Mouse (Mus musculus) stomach, embryonic 14.5 days (tissue): Measurements from ENCODE around the gene Rap1gap2. TPM values are rescaled to one million over a fixed set of nuclear protein-coding genes. Genes with fewer than 3 reads are reported as not detected.
A peak's percentile ranks its signal among the peaks of the same experiment; 100 is the strongest.

ENCODE experiments used
- ATAC-seq: fragments of 200-750 bp; cut with Nextera tagmentation; 2 replicates; pipeline ENCODE4 v1.8.0; 2017; ENCODE audit warnings: low read depth, moderate TSS enrichment; ENCODE audit not compliant: insufficient number of reproducible peaks, insufficient read depth, low FRiP score
- H3K27ac ChIP-seq: fragments of 300-500 bp; sonication (generic); 2 replicates; pipeline ENCODE4 v1.5.1; 2014; ENCODE audit warnings: mild to moderate bottlenecking, low read length, moderate library complexity, mixed read lengths
- H3K27me3 ChIP-seq: fragments of 300-500 bp; sonication (generic); 2 replicates; pipeline ENCODE4 v1.6.1; 2014; ENCODE audit warnings: low read length, control low read depth, mixed read lengths; ENCODE audit not compliant: control insufficient read depth, insufficient read depth
- H3K36me3 ChIP-seq: fragments of 300-500 bp; sonication (generic); 2 replicates; pipeline ENCODE4 v1.6.1; 2014; ENCODE audit warnings: mild to moderate bottlenecking, control low read depth, low read length, moderate library complexity, mixed read lengths; ENCODE audit not compliant: control insufficient read depth, insufficient read depth
- H3K4me1 ChIP-seq: fragments of 300-500 bp; sonication (generic); 2 replicates; pipeline ENCODE4 v1.6.1; 2014; ENCODE audit warnings: low read length, control low read depth, mixed read lengths; ENCODE audit not compliant: control insufficient read depth, insufficient read depth
- H3K4me2 ChIP-seq: fragments of 300-500 bp; sonication (generic); replicated peaks from 2 replicates; pipeline ENCODE4 v1.6.1; 2014; ENCODE audit warnings: low read depth, low read length, control low read depth
- H3K4me3 ChIP-seq: fragments of 300-500 bp; sonication (generic); 2 replicates; pipeline ENCODE4 v1.5.1; 2014; ENCODE audit warnings: low read depth, low read length, control low read depth
- H3K9ac ChIP-seq: fragments of 300-500 bp; sonication (generic); replicated peaks from 2 replicates; pipeline ENCODE4 v1.6.1; 2014; ENCODE audit warnings: low read depth, mild to moderate bottlenecking, control low read depth, low read length, moderate library complexity, mixed read lengths
- H3K9me3 ChIP-seq: fragments of 300-500 bp; sonication (generic); 2 replicates; pipeline ENCODE4 v1.6.1; 2016; ENCODE audit warnings: low read depth, low read length, control low read depth; ENCODE audit not compliant: control insufficient read depth
- WGBS: fragments of 180-500 bp; shearing (Covaris S2); extraction: QIAGEN DNeasy Blood & Tissue Kit; methylation state at CpG from one replicate; pipeline ENCODE4 v1.1.7; 2014; 5-methylcytosine and 5-hydroxymethylcytosine counted together
- polyA plus RNA-seq: library from polyadenylated mRNA; unstranded; fragments of >200 nt; fragmentation: Nextera tagmentation; extraction: Ambion mirVana; gene quantifications from 2 replicates; pipeline ENCODE4 v1.2.1, GENCODE M21; 2014

Rap1gap2 gene
- polyA plus RNA-seq, 1 experiment from 2014 or later, result 5.6 TPM

- Histone ChIP-seq H3K27ac (no peak overlapping the region), H3K9me3 (no peaks in the 10 kb centered on the region), H3K9ac (no peak overlapping the region), H3K4me2 (no peak overlapping the region), H3K4me3 (no peak overlapping the region), H3K36me3 (no peaks in the 10 kb centered on the region), H3K4me1 (no peaks in the 10 kb centered on the region), H3K27me3 (no peaks in the 10 kb centered on the region)
- 45% methylated on average over 2 of the region's 2 CpGs for WGBS
- ATAC-seq, result no peak
Measured at GRCm38 (mm10) chr11:74402126-74402525, 208.6 kb downstream of the Rap1gap2 start.

- Histone ChIP-seq H3K36me3 (no peaks in the 10 kb centered on the region), H3K9me3 (no peaks in the 10 kb centered on the region), H3K4me1 (no peaks in the 10 kb centered on the region), H3K27me3 (no peaks in the 10 kb centered on the region), H3K4me2 (no peak overlapping the region), H3K4me3 (no peak overlapping the region), H3K9ac (no peak overlapping the region), H3K27ac (no peak overlapping the region)
- WGBS, result 77% methylated on average over 18 of the region's 18 CpGs
- no peak for ATAC-seq
Measured at GRCm38 (mm10) chr11:74395583-74395982, 215.1 kb downstream of the Rap1gap2 start.

- WGBS, result 83% methylated on average over 5 of the region's 5 CpGs
- Histone ChIP-seq H3K4me2 (no peak overlapping the region), H3K27ac (no peak overlapping the region), H3K27me3 (no peaks in the 10 kb centered on the region), H3K36me3 (no peaks in the 10 kb centered on the region), H3K4me1 (no peaks in the 10 kb centered on the region), H3K4me3 (no peak overlapping the region), H3K9me3 (no peaks in the 10 kb centered on the region), H3K9ac (no peak overlapping the region)
- 0 out of 2 replicates have a peak, but pooled peaks have one; percentile 48 for ATAC-seq
Measured at GRCm38 (mm10) chr11:74393489-74393888, 217.2 kb downstream of the Rap1gap2 start.

GRCm38 (mm10) chr11:74392903-74393302 is 217.8 kb downstream of the Rap1gap2 start:
- ATAC-seq, result no peak
- WGBS, result 78% methylated on average over 6 of the region's 6 CpGs
- H3K4me3 ChIP-seq, result no peak overlapping the region
- no peaks in the 10 kb centered on the region for H3K4me1 ChIP-seq
- H3K4me2 ChIP-seq, result no peak overlapping the region
- no peaks in the 10 kb centered on the region for H3K36me3 ChIP-seq
- no peaks in the 10 kb centered on the region for H3K27me3 ChIP-seq
- H3K27ac ChIP-seq, result no peak overlapping the region
- H3K9me3 ChIP-seq, result no peaks in the 10 kb centered on the region
- no peak overlapping the region for H3K9ac ChIP-seq

GRCm38 (mm10) chr11:74391899-74392298 is 218.8 kb downstream of the Rap1gap2 start:
- no peaks in the 10 kb centered on the region for H3K36me3 ChIP-seq
- WGBS, result 77% methylated on average over 11 of the region's 11 CpGs
- no peaks in the 10 kb centered on the region for H3K9me3 ChIP-seq
- no peak overlapping the region for H3K9ac ChIP-seq
- H3K4me3 ChIP-seq, result no peak overlapping the region
- no peaks in the 10 kb centered on the region for H3K27me3 ChIP-seq
- H3K4me1 ChIP-seq, result no peaks in the 10 kb centered on the region
- no peak overlapping the region for H3K4me2 ChIP-seq
- no peak for ATAC-seq
- no peak overlapping the region for H3K27ac ChIP-seq

GRCm38 (mm10) chr11:74387203-74387602 is 223.5 kb downstream of the Rap1gap2 start:
- Histone ChIP-seq H3K9ac (no peak overlapping the region), H3K27me3 (no peaks in the 10 kb centered on the region), H3K4me3 (no peak overlapping the region), H3K4me2 (no peak overlapping the region), H3K4me1 (no peaks in the 10 kb centered on the region), H3K9me3 (no peaks in the 10 kb centered on the region), H3K36me3 (no peaks in the 10 kb centered on the region), H3K27ac (no peak overlapping the region)
- WGBS, result 73% methylated on average over 5 of the region's 5 CpGs
- no peak for ATAC-seq

- no peak overlapping the region for H3K4me2 ChIP-seq
- WGBS, result 36% methylated on average over 9 of the region's 9 CpGs
- no peaks in the 10 kb centered on the region for H3K27me3 ChIP-seq
- no peak for ATAC-seq
- H3K9me3 ChIP-seq, result no peaks in the 10 kb centered on the region
- H3K4me3 ChIP-seq, result no peak overlapping the region
- H3K27ac ChIP-seq, result no peak overlapping the region
- H3K4me1 ChIP-seq, result no peaks in the 10 kb centered on the region
- H3K36me3 ChIP-seq, result no peaks in the 10 kb centered on the region
- no peak overlapping the region for H3K9ac ChIP-seq
Measured at GRCm38 (mm10) chr11:74385674-74386073, 225.0 kb downstream of the Rap1gap2 start.

GRCm38 (mm10) chr11:74379166-74379873 is 231.4 kb downstream of the Rap1gap2 start:
- ATAC-seq, result no peak
- no peaks in the 10 kb centered on the region for H3K4me1 ChIP-seq
- H3K4me2 ChIP-seq, result no peak overlapping the region
- no peak overlapping the region for H3K9ac ChIP-seq
- H3K27ac ChIP-seq, result no peak overlapping the region
- H3K27me3 ChIP-seq, result no peaks in the 10 kb centered on the region
- H3K4me3 ChIP-seq, result no peak overlapping the region
- no peaks in the 10 kb centered on the region for H3K9me3 ChIP-seq
- H3K36me3 ChIP-seq, result no peaks in the 10 kb centered on the region
- WGBS, result 41% methylated on average over 4 of the region's 4 CpGs

- Histone ChIP-seq H3K9me3 (no peaks in the 10 kb centered on the region), H3K9ac (no peak overlapping the region), H3K4me3 (no peak overlapping the region), H3K27me3 (no peaks in the 10 kb centered on the region), H3K27ac (no peak overlapping the region), H3K36me3 (no peaks in the 10 kb centered on the region), H3K4me2 (no peak overlapping the region), H3K4me1 (no peaks in the 10 kb centered on the region)
- ATAC-seq, result no peak
- 71% methylated on average over 3 of the region's 3 CpGs for WGBS
Measured at GRCm38 (mm10) chr11:74376847-74377246, 233.9 kb downstream of the Rap1gap2 start.
